Mouse (Mus musculus): ENCODE measurements at regions not wholly inside any gene's neighbourhood (a gene's known extent, or its start where the extent isn't known, plus 50 kb on each side); places are given as distances from the start of the nearest gene placed in this dataset.

DNA sequence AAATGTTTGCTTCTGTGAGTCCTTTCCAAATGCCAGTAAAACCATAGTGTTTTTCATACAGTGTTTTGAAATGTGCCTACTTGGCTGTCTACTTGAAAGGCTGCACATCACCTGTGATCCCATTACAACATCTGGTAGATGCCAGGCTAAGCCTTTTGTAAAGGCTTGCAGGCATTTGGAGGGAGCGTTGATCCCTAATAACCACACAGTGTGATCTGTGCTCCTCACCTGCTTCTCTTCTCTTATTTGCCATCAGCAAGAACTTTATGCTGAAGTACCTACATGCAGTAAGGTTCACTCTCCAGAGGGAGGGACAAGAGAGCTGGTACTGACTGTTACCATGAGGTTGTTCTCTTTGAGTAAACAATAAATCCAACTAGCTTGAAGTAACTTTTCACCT, 1553.7 kb upstream of the Slc10a2 start:
- Histone ChIP-seq H3K4me3 (ENCODE audit: insufficient read depth, low read length) (no peak overlapping the region), H3K4me1 (ENCODE audit: control insufficient read depth, insufficient read depth, low read length) (no peaks in the 10 kb centered on the region), H3K27ac (ENCODE audit: insufficient read depth, low read length) (no peak overlapping the region)
- TF ChIP-seq POLR2A (IDR thresholded peaks at IDR 0.05; ENCODE audit: extremely low read depth, insufficient read depth, low read length) (no peak), CTCF (IDR thresholded peaks at IDR 0.05; ENCODE audit: extremely low read depth, insufficient read depth, low read length) (no peak)

DNA sequence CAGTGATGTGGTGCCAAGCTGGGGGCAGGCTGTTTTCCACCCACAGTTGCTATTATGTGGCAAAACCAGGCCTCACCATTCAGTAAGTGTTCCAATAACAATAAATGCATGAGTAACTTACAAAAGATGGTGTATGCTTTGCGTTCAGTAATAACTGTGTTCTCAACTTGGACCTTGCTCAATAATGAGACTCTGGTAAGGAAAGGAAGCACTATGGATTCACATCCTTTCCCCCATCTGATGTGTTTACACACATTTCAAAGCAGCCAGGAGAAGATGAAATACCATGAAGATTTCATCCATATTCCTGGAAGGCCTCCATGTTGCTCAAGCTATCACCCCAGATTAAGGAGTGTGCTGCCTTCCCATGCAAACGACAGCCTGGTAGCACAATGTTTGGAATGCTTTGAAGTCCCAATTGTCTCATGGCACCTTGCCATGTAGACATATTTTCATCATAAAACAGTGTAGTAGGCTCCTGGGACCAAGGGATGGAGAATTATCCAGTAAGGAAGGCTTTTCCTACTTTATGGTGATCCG, 1552.4 kb upstream of the Slc10a2 start:
- no peak for TF ChIP-seq CTCF (IDR thresholded peaks at IDR 0.05; ENCODE audit: extremely low read depth, insufficient read depth, low read length)
- Histone ChIP-seq H3K4me1 (ENCODE audit: control insufficient read depth, insufficient read depth, low read length) (no peaks in the 10 kb centered on the region), H3K4me3 (ENCODE audit: insufficient read depth, low read length) (no peak overlapping the region), H3K27ac (ENCODE audit: insufficient read depth, low read length) (no peak overlapping the region)

DNA sequence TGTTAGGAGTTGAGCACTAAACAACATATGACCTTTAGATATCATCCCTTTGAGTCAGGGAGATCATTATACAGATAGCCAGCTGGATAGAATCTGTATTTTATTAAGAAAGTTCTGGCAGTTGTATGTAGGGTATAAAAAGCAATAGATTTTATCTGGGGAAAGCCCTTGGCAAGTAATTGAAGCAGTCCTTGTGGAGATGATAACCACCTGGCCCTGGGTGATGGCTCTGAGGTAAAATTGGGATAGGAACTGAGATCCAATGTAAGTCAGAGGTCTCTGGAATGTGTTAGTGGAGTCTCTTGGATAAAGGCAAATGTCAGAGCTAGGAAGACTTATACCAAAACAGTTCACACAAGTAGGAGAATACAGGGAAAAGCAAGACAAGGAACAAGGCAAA, 1547.0 kb upstream of the Slc10a2 start:
- no peak overlapping the region for H3K4me3 ChIP-seq (ENCODE audit: insufficient read depth, low read length)
- no peak overlapping the region for H3K27ac ChIP-seq (ENCODE audit: insufficient read depth, low read length)
- TF ChIP-seq CTCF (IDR thresholded peaks at IDR 0.05; ENCODE audit: extremely low read depth, insufficient read depth, low read length) (no peak), POLR2A (IDR thresholded peaks at IDR 0.05; ENCODE audit: extremely low read depth, insufficient read depth, low read length) (no peak)
- no peaks in the 10 kb centered on the region for H3K4me1 ChIP-seq (ENCODE audit: control insufficient read depth, insufficient read depth, low read length)

DNA sequence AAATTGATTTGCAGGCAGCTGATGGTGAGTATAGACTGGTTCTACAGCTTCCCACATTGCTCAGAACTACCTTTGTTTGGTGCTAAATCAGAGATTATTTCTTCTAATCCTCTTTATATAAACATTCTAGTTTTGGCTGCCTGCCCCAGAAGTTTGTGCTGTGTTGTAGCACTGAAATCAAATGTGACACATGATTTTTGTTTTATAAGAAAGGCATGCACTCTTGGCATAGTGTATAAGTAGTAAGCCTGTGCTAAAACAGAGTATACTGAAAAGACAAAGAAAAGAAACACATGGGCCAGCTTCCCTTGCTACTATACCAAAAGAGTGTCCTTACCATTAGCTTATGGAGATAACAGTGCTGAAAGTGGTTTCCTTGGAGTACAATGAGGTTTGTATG, 1542.9 kb upstream of the Slc10a2 start:
- TF ChIP-seq CTCF (IDR thresholded peaks at IDR 0.05; ENCODE audit: extremely low read depth, insufficient read depth, low read length): no peak
- TF ChIP-seq POLR2A (IDR thresholded peaks at IDR 0.05; ENCODE audit: extremely low read depth, insufficient read depth, low read length): no peak
- Histone ChIP-seq H3K4me1 (ENCODE audit: control insufficient read depth, insufficient read depth, low read length) (no peaks in the 10 kb centered on the region), H3K27ac (ENCODE audit: insufficient read depth, low read length) (no peak overlapping the region), H3K4me3 (ENCODE audit: insufficient read depth, low read length) (no peak overlapping the region)

DNA sequence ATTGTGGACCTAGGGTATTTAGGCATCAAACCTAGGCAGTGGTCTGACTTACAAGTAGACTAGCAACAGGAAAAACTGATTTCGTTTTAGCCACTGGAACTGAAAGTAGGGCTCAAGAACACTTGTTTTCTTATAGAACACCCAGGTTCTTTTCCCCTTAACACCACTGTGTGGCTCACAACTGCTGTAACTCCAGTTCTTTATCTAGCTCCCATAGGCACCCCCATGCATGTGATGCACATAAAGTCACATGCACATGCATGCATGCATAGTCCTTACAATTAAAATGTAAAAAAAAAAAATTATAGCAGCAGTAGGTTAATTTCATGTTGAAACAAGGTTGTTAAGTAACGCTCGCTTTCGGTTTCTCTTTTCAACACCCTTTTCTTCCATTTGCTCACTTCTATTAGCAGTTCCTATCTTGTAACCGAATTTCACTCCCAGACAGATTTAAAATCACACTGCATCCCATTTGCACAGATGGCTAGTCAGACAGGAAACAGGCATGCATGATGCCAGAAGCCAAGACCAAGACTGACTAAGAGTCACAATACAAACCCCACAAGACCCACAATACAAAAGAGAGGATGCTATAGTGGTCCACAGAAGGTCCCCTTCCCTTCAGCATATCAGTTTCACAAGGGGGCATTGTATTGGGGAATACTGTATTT, 1540.3 kb upstream of the Slc10a2 start:
- no peak for TF ChIP-seq POLR2A (IDR thresholded peaks at IDR 0.05; ENCODE audit: extremely low read depth, insufficient read depth, low read length)
- TF ChIP-seq CTCF (IDR thresholded peaks at IDR 0.05; ENCODE audit: extremely low read depth, insufficient read depth, low read length): no peak
- H3K4me3 ChIP-seq (ENCODE audit: insufficient read depth, low read length): no peak overlapping the region
- no peak overlapping the region for H3K27ac ChIP-seq (ENCODE audit: insufficient read depth, low read length)

DNA sequence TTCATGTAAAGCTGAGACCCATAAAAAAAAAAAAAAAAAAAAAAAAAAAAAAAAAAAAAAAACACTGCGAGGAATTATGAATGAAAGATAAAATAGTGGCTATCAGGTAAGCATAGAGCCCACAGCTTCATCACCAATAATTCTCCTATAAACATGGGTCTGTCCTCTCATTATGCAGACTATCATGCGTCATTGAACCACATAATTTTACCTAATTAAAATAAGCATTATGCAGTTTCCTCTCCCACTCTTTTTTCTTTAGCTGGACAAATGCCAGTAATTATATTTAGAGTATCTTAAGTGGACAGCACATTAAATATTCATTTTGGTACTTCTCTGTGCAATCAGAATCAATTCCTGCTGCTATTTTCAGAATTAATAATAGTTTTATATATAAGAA, 1539.2 kb upstream of the Slc10a2 start:
- TF ChIP-seq CTCF (IDR thresholded peaks at IDR 0.05; ENCODE audit: extremely low read depth, insufficient read depth, low read length): no peak
- TF ChIP-seq POLR2A (IDR thresholded peaks at IDR 0.05; ENCODE audit: extremely low read depth, insufficient read depth, low read length): no peak
- no peak overlapping the region for H3K27ac ChIP-seq (ENCODE audit: insufficient read depth, low read length)
- H3K4me1 ChIP-seq (ENCODE audit: control insufficient read depth, insufficient read depth, low read length): no peaks in the 10 kb centered on the region
- H3K4me3 ChIP-seq (ENCODE audit: insufficient read depth, low read length): no peak overlapping the region

More for the DNA sequence above, 1540.3 kb upstream of the Slc10a2 start:
- no peaks in the 10 kb centered on the region for H3K4me1 ChIP-seq (ENCODE audit: control insufficient read depth, insufficient read depth, low read length)

DNA sequence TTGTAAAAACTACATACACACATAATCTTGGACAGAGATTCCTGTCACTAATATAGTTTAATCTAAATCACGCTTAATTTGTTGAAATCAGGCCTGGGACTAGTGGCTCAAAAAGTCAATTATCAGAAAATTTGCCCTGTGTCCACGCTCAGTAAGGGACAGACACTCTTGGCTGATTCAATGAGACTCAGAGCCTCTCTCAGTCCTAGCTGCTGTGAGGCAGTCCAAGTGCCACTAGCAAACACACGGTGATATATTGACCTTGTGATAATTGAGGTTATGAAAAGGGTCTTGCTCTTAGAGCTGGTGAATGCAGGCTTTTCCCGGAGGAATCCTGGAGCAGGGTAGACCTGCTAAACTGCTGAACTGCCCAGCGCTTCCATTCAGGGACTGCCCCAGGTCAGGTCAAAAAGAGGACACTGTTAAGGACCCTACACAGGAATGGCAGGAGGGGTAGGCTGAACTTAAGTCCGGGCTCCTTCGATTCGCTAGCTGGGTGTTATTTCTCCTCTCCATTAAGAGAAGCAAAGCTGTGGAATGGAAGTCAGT, 1521.9 kb upstream of the Slc10a2 start:
- no peak overlapping the region for H3K4me3 ChIP-seq (ENCODE audit: insufficient read depth, low read length)
- H3K4me1 ChIP-seq (ENCODE audit: control insufficient read depth, insufficient read depth, low read length): no peaks in the 10 kb centered on the region
- no peak overlapping the region for H3K27ac ChIP-seq (ENCODE audit: insufficient read depth, low read length)
- TF ChIP-seq POLR2A (IDR thresholded peaks at IDR 0.05; ENCODE audit: extremely low read depth, insufficient read depth, low read length): no peak
- TF ChIP-seq CTCF (IDR thresholded peaks at IDR 0.05; ENCODE audit: extremely low read depth, insufficient read depth, low read length): no peak

DNA sequence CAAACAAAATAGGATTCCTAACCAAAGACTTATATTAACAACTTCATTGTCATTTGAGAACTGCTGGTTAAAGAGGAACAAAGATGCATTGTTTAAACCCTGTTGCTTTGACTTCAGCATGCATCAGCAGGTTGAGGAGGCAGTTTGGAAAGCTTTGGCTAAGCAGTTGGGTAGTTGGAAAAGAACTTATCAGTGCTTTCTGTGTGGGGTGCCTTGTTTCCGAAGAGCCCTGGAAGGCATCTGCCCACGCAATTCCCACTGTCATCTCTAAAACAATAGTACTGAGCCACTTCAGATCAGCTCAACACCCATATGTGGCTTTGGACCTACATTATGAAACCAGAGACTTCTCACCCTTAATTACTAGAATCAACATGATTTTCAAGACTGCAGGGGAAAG, 1503.7 kb upstream of the Slc10a2 start:
- no peaks in the 10 kb centered on the region for H3K4me1 ChIP-seq (ENCODE audit: control insufficient read depth, insufficient read depth, low read length)
- H3K4me3 ChIP-seq (ENCODE audit: insufficient read depth, low read length): no peak overlapping the region
- H3K27ac ChIP-seq (ENCODE audit: insufficient read depth, low read length): no peak overlapping the region
- TF ChIP-seq POLR2A (IDR thresholded peaks at IDR 0.05; ENCODE audit: extremely low read depth, insufficient read depth, low read length) (no peak), CTCF (IDR thresholded peaks at IDR 0.05; ENCODE audit: extremely low read depth, insufficient read depth, low read length) (no peak)

DNA sequence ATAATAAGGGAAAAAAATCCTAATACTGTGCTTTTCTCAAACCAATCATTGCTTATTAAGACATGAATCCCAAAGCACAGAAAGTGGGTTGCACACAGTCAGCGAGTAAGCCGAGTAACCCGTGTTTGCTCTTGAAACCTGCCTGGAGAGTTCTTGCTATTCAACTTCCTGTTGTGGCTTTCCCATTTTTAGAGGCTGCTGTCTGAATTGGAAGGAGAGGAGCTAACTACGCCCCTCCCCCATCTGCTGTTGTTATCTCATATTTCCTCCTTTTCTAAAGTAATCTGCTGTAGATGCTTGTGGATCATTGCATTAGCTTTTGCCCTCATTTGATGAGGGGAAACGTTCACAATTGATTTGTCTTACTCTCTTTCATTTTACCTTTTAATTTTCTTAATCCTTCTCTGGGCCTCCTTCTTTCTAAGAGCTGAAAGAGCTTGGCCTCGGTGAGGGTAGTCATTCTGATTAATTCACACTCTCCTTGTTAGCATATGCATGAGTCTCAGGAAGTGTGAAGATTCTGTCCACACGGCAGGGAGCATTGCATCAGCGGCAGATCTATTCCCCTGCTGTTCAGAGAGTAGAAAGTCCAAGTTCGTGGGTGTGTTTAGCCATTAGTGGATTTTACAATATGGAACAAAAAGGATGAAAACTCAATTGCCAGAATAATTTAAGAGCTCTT, 1501.8 kb upstream of the Slc10a2 start:
- TF ChIP-seq POLR2A (IDR thresholded peaks at IDR 0.05; ENCODE audit: extremely low read depth, insufficient read depth, low read length): no peak
- Histone ChIP-seq H3K4me1 (ENCODE audit: control insufficient read depth, insufficient read depth, low read length) (no peaks in the 10 kb centered on the region), H3K4me3 (ENCODE audit: insufficient read depth, low read length) (no peak overlapping the region), H3K27ac (ENCODE audit: insufficient read depth, low read length) (no peak overlapping the region)

Data from cortical plate, adult 2 months (tissue).